Mouse (Mus musculus) intestine, embryonic 16.5 days (tissue): ENCODE results near the gene Csf1. TPM values are rescaled to one million over a fixed set of nuclear protein-coding genes. Genes with fewer than 3 reads are reported as not detected.

Source experiments
- ATAC-seq: fragments of 200-750 bp; cut with Nextera tagmentation; 2 replicates; pipeline ENCODE4 v1.8.0; 2017; ENCODE audit warnings: moderate TSS enrichment, moderate library complexity
- H3K27ac ChIP-seq: fragments of 300-500 bp; sonication (generic); 2 replicates; pipeline ENCODE4 v1.5.1; 2014; ENCODE audit warnings: mild to moderate bottlenecking, low read length
- H3K27me3 ChIP-seq: fragments of 300-500 bp; sonication (generic); replicated peaks from 2 replicates; pipeline ENCODE4 v1.6.1; 2014; ENCODE audit warnings: low read length, control low read depth, mixed read lengths; ENCODE audit not compliant: control insufficient read depth, insufficient read depth
- H3K36me3 ChIP-seq: fragments of 300-500 bp; sonication (generic); 2 replicates; pipeline ENCODE4 v1.6.1; 2014; ENCODE audit warnings: low read length, control low read depth; ENCODE audit not compliant: control insufficient read depth, insufficient read depth
- H3K4me1 ChIP-seq: fragments of 300-500 bp; sonication (generic); 2 replicates; pipeline ENCODE4 v1.6.1; 2014; ENCODE audit warnings: low read length, control low read depth, mixed read lengths; ENCODE audit not compliant: control insufficient read depth, insufficient read depth
- H3K4me2 ChIP-seq: fragments of 300-500 bp; sonication (generic); 2 replicates; pipeline ENCODE4 v1.6.1; 2014; ENCODE audit warnings: low read depth, low read length, control low read depth
- H3K4me3 ChIP-seq: fragments of 300-500 bp; sonication (generic); 2 replicates; pipeline ENCODE4 v1.5.1; 2014; ENCODE audit warnings: mild to moderate bottlenecking, low read length
- H3K9ac ChIP-seq: fragments of 300-500 bp; sonication (generic); 2 replicates; pipeline ENCODE4 v1.6.1; 2014; ENCODE audit warnings: low read depth, low read length
- H3K9me3 ChIP-seq: fragments of 300-500 bp; sonication (generic); 2 replicates; pipeline ENCODE4 v1.6.1; 2016; ENCODE audit warnings: low read length, control low read depth; ENCODE audit not compliant: control insufficient read depth
- WGBS: fragments of 180-500 bp; shearing (Covaris S2); extraction: QIAGEN DNeasy Blood & Tissue Kit; methylation state at CpG from one replicate; pipeline ENCODE4 v1.1.7; 2014; 5-methylcytosine and 5-hydroxymethylcytosine counted together
- polyA plus RNA-seq: library from polyadenylated mRNA; unstranded; fragments of >200 nt; fragmentation: Nextera tagmentation; extraction: Ambion mirVana; gene quantifications from 2 replicates; pipeline ENCODE4 v1.2.1, GENCODE M21; 2015

Gene Csf1
- polyA plus RNA-seq, 1 experiment from 2014 or later, result 11.8 TPM

DNA sequence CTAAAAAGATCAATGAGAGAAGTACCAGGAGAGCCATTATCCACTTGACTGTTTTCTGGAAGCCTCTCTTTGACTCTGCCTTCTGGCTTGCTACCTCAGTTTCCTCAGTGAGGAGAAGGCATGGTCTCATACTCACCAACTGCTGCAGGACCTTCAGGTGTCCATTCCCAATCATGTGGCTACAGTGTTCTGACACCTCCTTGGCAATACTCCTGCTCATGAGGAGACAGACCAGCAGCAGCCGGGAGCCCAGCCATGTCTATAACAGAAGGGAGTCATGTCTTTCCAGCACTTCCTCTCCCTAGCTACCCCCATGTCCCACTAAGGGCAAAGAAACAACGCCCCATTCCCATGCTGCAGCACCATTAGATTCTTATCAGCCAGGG, 3.8 kb downstream of the Csf1 start:
- peaks cover 16% of the 10 kb centered on the region for H3K4me1 ChIP-seq
- H3K4me3 ChIP-seq, result no peak overlapping the region
- no peak overlapping the region for H3K9ac ChIP-seq
- ATAC-seq, result no peak
- no peak overlapping the region for H3K4me2 ChIP-seq
- WGBS, result 81% methylated on average over 2 of the region's 2 CpGs
- H3K36me3 ChIP-seq, result 0 out of 2 replicates have a peak, but pooled peaks cover 6% of the 10 kb centered on the region
- no peaks in the 10 kb centered on the region for H3K9me3 ChIP-seq
- peaks cover 12% of the 10 kb centered on the region for H3K27me3 ChIP-seq
- no peak overlapping the region for H3K27ac ChIP-seq

GRCm38 (mm10) chr3:107755702-107756480, 4.4 kb downstream of the Csf1 start:
- Histone ChIP-seq H3K27me3 (peaks cover 12% of the 10 kb centered on the region), H3K9me3 (no peaks in the 10 kb centered on the region), H3K27ac (no peak overlapping the region), H3K9ac (no peak overlapping the region), H3K4me3 (no peak overlapping the region), H3K4me1 (peaks cover 16% of the 10 kb centered on the region), H3K4me2 (no peak overlapping the region), H3K36me3 (0 out of 2 replicates have a peak, but pooled peaks cover 9% of the 10 kb centered on the region)
- WGBS, result 66% methylated on average over 5 of the region's 5 CpGs
- ATAC-seq, result no peak

DNA sequence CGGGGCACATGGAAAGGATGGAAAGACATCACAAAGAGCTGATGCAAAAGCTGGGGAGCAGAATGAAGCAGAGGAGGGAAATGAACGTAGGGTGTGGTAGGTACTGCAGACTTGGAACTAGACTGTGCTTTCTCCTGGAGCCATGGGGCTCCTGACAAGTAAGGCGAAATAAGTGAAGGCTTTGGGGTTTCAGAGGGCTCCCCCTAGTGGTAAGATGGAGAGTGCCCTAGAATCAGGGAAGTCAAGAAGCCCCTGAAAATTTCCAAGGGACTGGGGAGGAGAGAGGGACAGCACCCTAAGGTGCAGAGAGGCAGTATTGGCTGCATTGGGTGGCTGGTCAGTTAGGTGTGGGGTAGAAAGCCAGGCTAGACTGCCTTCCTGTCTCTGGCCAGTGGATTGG, 5.6 kb downstream of the Csf1 start:
- Histone ChIP-seq H3K9ac (no peak overlapping the region), H3K4me2 (no peak overlapping the region), H3K4me1 (peaks cover 16% of the 10 kb centered on the region), H3K27me3 (peaks cover 15% of the 10 kb centered on the region), H3K27ac (no peak overlapping the region), H3K4me3 (no peak overlapping the region), H3K36me3 (0 out of 2 replicates have a peak, but pooled peaks cover 9% of the 10 kb centered on the region), H3K9me3 (no peaks in the 10 kb centered on the region)
- 0 out of 2 replicates have a peak, but pooled peaks have one; percentile 18 for ATAC-seq
- WGBS, result 46% methylated on average over 3 of the region's 3 CpGs

- Histone ChIP-seq H3K9ac (no peak overlapping the region), H3K4me2 (no peak overlapping the region), H3K4me3 (no peak overlapping the region), H3K27me3 (0 out of 2 replicates have a peak, but pooled peaks cover 3% of the 10 kb centered on the region), H3K36me3 (0 out of 2 replicates have a peak, but pooled peaks cover 9% of the 10 kb centered on the region), H3K4me1 (peaks cover 8% of the 10 kb centered on the region; the same call in 1 of the 2 replicates), H3K9me3 (no peaks in the 10 kb centered on the region), H3K27ac (no peak overlapping the region)
- 64% methylated on average over 3 of the region's 3 CpGs for WGBS
- no peak for ATAC-seq
Measured at GRCm38 (mm10) chr3:107751607-107752006, 8.7 kb downstream of the Csf1 start.

DNA sequence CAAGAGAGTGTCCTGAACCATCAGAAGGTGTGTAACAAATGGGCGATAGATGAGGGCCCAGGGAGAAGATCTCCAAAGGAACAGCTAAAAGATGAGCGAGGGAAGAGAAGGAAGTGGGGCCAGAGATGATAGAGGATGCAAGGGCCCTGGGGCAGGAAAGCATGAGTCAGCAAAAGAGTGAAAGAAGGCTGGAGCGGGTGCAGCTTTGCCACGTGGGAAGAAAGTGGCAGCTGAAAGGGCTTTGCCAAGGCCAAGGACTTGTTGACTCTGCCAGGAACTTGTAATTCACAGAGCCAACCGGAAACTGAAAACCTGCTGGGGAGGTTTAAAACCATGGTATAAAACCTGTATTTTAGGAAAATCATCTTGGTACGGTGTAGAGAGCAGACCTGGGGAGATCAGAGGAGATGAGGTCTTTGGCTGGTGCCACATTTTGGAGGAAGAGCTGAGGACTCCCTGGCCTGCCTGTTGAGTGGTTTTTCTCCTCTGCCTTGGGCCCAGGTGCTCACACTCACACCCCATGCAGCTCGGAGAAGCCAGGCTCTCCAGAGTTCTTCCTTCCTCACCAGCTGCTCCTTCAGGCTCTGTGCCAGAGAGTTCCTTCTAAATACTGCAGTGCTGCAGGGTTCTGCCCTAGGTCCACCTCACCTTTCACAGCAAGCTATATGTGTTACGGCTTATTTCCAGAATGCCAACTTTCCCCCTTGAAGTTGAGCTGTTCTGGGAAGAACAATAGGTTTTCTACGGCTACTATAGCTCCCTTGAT, 9.3 kb downstream of the Csf1 start:
- no peak for ATAC-seq
- H3K4me3 ChIP-seq, result no peak overlapping the region
- H3K4me1 ChIP-seq, result peaks cover 6% of the 10 kb centered on the region; the same call in 1 of the 2 replicates
- 0 out of 2 replicates have a peak, but pooled peaks cover 9% of the 10 kb centered on the region for H3K36me3 ChIP-seq
- H3K27me3 ChIP-seq, result 0 out of 2 replicates have a peak, but pooled peaks cover 3% of the 10 kb centered on the region
- no peak overlapping the region for H3K9ac ChIP-seq
- no peak overlapping the region for H3K27ac ChIP-seq
- H3K4me2 ChIP-seq, result no peak overlapping the region
- no peaks in the 10 kb centered on the region for H3K9me3 ChIP-seq
- WGBS, result 62% methylated on average over 9 of the region's 9 CpGs

- 0 out of 2 replicates have a peak, but pooled peaks cover 3% of the 10 kb centered on the region for H3K36me3 ChIP-seq
- 0 out of 2 replicates have a peak, but pooled peaks cover 3% of the 10 kb centered on the region for H3K27me3 ChIP-seq
- no peaks in the 10 kb centered on the region for H3K9me3 ChIP-seq
- WGBS, result 87% methylated on average over 4 of the region's 4 CpGs
- ATAC-seq, result no peak
- no peak overlapping the region for H3K27ac ChIP-seq
- H3K4me1 ChIP-seq, result peaks cover 2% of the 10 kb centered on the region; the same call in 1 of the 2 replicates
- H3K9ac ChIP-seq, result no peak overlapping the region
- no peak overlapping the region for H3K4me2 ChIP-seq
- no peak overlapping the region for H3K4me3 ChIP-seq
Measured at GRCm38 (mm10) chr3:107749446-107749845, 10.8 kb downstream of the Csf1 start.

DNA sequence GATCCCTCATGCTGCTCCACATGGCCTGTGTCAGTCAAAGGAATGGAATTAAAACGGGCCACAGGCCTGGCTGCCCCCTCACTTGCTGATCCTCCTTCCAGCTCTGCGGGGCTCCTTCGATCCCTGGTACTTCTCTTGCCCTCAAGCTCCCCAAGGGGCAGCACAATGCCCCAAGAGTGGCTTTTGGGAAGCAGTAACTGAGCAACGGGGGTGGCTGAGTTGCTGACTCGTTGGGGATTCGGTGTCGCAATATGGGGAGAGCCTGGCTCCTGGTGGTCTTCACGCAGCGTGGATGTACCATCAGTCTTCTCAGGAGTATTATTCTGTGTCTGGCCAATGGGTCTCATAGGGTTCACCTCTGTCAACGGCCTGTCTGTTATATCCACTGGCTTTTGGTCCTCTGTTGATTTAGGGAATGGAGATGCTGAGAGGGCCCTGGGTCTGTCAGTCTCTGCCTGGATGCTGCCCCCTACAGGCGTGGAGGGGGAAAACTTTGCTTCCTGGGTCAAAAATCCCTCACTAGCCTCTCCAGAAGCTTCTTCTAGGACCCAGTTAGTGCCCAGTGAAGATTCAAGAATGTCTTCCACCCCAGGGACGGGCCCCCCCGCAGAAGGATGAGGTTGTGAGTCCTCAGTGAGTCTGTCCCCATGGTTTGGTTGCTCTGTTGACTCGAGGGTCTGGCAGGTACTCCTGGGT, 11.9 kb downstream of the Csf1 start:
- H3K27me3 ChIP-seq, result 0 out of 2 replicates have a peak, but pooled peaks cover 3% of the 10 kb centered on the region
- H3K27ac ChIP-seq, result no peak overlapping the region
- peaks cover 2% of the 10 kb centered on the region; the same call in 1 of the 2 replicates for H3K4me1 ChIP-seq
- 0 out of 2 replicates have a peak, but pooled peaks cover 3% of the 10 kb centered on the region for H3K36me3 ChIP-seq
- no peak overlapping the region for H3K4me2 ChIP-seq
- H3K4me3 ChIP-seq, result no peak overlapping the region
- no peaks in the 10 kb centered on the region for H3K9me3 ChIP-seq
- no peak overlapping the region for H3K9ac ChIP-seq
- ATAC-seq, result no peak
- WGBS, result 83% methylated on average over 14 of the region's 14 CpGs

DNA sequence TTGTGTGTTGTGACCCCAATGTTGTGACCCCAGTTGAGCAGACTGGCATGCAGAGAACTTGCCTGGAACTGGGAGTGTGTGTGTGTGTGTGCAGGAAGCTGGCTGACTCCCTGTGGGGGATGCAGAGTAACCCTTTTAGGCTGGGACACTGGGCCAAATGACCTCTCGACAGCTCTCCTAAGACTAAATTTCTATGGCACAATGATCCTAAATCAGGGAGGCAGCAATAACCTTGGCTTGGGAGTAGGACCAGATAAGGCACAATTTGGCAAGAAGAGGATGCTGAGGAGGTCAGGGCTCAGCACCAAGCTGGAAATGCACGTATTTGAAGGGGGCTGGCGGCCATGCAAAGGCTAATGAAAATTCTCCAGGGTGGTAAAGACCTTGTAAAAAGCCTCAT, 14.2 kb downstream of the Csf1 start:
- 81% methylated on average over 3 of the region's 3 CpGs for WGBS

DNA sequence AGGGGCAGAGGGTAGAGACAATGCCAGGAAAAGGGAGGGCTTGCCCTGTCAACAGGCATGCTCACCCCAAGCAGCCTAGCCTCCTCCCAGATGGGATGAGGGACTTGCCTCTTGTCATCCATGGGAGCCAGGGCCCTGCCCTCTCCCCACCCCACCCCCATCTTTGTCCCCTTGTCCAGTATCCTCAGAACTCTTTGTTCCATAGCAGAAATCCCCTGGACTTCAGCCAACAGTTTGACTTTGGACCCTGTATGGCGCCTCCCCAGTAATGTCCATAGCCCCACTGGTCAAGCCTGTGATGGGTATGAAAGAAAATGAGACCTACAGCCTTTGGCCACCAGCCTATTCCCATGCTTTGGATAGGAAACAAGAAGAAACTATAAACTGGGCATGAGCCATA, 16.6 kb downstream of the Csf1 start:
- no peak overlapping the region for H3K4me3 ChIP-seq
- no peak for ATAC-seq
- no peaks in the 10 kb centered on the region; the same call in 1 of the 2 replicates for H3K36me3 ChIP-seq
- H3K27ac ChIP-seq, result no peak overlapping the region
- peaks cover 27% of the 10 kb centered on the region for H3K4me1 ChIP-seq
- no peak overlapping the region for H3K9ac ChIP-seq
- H3K27me3 ChIP-seq, result no peaks in the 10 kb centered on the region
- WGBS, result 81% methylated on average over 1 of the region's 1 CpGs
- H3K9me3 ChIP-seq, result no peaks in the 10 kb centered on the region
- H3K4me2 ChIP-seq, result no peak overlapping the region

More for the DNA sequence above, 14.2 kb downstream of the Csf1 start:
- H3K27ac ChIP-seq, result no peak overlapping the region
- H3K4me2 ChIP-seq, result no peak overlapping the region
- no peak overlapping the region for H3K9ac ChIP-seq
- no peaks in the 10 kb centered on the region for H3K9me3 ChIP-seq
- no peaks in the 10 kb centered on the region; the same call in 1 of the 2 replicates for H3K36me3 ChIP-seq
- 0 out of 2 replicates have a peak, but pooled peaks cover 3% of the 10 kb centered on the region for H3K27me3 ChIP-seq
- H3K4me3 ChIP-seq, result no peak overlapping the region
- peaks cover 14% of the 10 kb centered on the region for H3K4me1 ChIP-seq
- ATAC-seq, result no peak
